Mouse (Mus musculus): ENCODE measurements around the gene Fbxo8. TPM values are rescaled to one million over a fixed set of nuclear protein-coding genes. Genes with fewer than 3 reads are reported as not detected.

Fbxo8 gene
- polyA plus RNA-seq (2015; fragmentation: Nextera tagmentation; extraction: Ambion mirVana), result 49.4 and 51.2 TPM in 2 replicates

DNA sequence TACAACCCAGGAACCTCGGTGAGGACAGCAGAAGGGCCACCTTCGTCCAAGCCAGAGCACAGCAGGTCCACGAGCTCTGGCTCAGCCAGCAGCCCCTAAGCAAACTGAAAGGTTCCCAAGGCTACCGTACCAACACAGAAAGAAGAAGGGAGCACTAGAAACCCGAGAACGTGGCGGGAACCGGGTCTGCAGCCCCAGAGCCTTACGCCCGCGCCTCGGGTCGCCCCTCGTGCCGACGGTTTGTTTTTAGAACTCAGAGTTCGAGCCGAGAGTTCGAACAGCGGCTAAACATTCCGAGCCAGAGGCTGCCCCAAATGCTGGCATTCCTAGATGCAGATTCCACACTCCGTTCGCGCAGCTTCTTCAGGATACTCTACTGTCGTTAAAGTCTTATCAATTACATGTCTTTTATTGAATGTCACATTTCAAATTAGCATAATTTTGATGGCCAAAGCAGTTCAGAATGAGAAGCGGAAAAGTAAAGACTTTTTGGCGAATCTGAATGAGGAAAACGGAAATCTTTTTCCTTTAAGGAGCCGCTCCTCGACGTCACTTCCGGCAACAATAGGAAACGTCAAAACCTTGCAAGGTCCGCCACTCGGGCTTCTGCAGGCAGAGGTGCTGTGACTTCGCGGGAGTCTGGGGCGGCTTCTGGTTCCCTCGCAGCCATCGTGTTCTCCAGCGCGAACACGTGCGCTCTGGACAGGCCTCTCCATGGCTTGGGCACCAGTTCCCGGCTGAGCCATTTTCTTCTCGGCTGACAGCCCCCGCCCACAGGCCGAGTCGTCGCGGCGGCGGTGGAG is at the start of gene Fbxo8, which contains the start of gene Cep44:
TSS of gene Fbxo8 (plus strand) at position 533 of the 803 bp plus-strand sequence.
TSS of gene Cep44 (minus strand) at position 490 of the 803 bp plus-strand sequence.

Small RNA genes within 50 kb of the gene (microRNA-seq; reads per million reads assigned to microRNA genes)
- not detected for gene Gm25992

Other genes starting within 250 kb of the Fbxo8 start
- gene Cep44, start within 50 bp of the Fbxo8 start, polyA plus RNA-seq (2015; fragmentation: Nextera tagmentation; extraction: Ambion mirVana), result 15.9 and 19.4 TPM in 2 replicates